Mouse (Mus musculus): Measurements from ENCODE around the gene Fgfr2.
"Not testable (repeated sequence)": the region's sequence is repeated elsewhere in the genome, so short reads cannot be mapped to it uniquely, and the experiment has no call there.

The Fgfr2 gene

GRCm38 (mm10) chr7:131054808-131055370, 2068.3 kb downstream of the Fgfr2 start:
- DNase-seq = peak; percentile 3

DNA sequence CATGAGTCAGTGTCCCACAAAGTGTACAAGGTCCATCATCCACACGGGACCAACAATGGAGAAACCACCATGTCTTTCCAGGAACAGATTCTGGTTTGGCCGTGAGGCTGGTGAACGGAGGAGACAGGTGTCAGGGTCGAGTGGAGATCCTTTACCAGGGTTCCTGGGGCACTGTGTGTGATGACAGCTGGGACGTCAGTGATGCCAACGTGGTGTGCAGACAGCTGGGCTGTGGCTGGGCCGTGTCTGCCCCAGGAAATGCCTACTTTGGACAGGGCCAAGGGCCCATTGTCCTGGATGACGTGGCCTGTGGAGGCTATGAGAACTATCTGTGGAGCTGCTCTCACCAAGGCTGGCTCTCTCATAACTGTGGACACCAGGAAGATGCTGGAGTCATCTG, 2073.3 kb downstream of the Fgfr2 start:
- DNase-seq = not testable (repeated sequence)

- not testable (repeated sequence) for DNase-seq
These were observed 2077.8 kb downstream of the Fgfr2 start for GRCm38 (mm10) chr7:131045258-131045835.

GRCm38 (mm10) chr7:131042657-131043056, 2080.5 kb downstream of the Fgfr2 start:
- no peak for DNase-seq

- DNase-seq = not testable (repeated sequence)
These were observed 2082.4 kb downstream of the Fgfr2 start for GRCm38 (mm10) chr7:131040760-131041159.

DNA sequence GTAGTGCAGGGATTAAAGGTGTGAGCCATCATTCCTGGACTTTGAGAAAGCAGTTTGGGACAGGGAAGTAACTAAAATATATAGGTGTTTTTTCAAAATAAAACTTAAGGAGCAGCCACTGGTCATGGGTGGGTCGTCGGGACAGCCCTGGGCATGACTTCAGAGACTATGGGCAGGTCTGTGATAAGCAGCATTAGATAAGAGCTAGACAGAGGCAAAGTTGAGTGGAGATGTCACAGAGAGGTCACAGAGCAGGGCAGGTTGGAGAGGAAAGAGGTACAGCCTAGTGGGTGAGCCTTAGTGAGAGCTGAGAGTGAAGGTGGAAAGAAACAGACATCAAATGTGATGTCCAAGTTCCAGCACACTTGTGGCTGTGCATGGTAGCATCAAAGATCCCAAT, 2086.1 kb downstream of the Fgfr2 start:
- no peak for DNase-seq

GRCm38 (mm10) chr7:131036396-131036795, 2086.8 kb downstream of the Fgfr2 start:
- no peak for DNase-seq

DNA sequence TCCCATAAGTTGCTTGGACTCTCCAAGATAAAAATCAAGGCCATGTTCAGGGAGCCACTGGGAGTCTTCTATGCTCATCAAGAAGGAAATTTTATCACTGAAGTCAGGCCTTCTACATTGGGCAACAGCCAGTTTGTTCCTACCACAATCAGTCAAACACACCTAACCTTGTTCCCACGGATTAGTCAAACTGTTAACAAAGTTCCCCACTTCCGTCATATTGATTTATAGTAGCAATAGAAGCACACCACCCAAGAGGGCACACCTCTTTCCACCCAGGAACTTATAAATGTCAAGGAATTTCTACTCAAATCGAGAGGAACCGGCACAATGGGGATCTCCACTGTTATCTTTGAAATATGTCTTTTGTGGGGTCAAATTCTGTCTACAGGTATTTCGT, 2091.4 kb downstream of the Fgfr2 start, which contains the start of gene Dmbt1:
Gene Dmbt1 (plus strand): TSS at position 299 of the 400 bp plus-strand sequence.
- DNase-seq = no peak

DNA sequence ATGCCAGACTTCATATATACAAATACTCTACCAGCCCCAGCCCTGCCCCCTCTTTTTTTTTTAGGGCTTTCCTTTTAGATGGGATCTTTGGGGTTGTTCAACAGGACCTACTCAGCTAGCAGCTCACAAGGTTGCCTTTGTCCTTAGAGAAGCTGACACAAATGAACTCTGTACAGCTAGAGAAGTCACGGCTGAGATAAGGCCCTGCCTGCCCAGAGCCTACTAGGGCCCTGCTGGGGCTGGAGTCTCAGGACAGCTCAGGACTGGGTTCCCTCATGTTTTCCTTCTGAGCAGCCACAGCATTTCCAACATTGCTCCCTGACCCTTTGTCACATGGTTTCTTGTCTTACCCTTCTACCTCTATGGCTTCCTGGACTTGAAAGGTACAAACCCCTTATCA, 2095.6 kb downstream of the Fgfr2 start:
- DNase-seq = no peak

DNA sequence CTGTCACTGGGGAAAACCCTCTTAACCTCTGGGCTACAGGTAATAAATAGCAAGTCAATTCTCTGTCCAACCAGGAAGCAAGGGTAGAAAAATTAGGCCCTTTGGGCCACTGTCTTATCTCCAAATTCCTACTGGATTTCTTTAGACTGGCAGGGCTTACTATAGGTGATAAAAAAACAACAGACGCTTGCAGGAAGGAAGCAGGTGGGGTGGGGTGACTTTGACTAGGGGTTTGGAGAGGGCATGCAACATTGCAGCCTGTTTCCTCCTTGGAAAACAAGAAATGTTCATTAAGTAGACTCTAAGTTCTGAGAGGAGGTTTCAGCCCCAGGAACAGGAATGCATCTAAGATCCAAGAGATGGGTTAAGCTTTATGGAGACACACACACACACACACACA, 2098.3 kb downstream of the Fgfr2 start:
- DNase-seq = no peak

- DNase-seq = no peak
These were observed 2104.0 kb downstream of the Fgfr2 start for GRCm38 (mm10) chr7:131019181-131019580.

DNA sequence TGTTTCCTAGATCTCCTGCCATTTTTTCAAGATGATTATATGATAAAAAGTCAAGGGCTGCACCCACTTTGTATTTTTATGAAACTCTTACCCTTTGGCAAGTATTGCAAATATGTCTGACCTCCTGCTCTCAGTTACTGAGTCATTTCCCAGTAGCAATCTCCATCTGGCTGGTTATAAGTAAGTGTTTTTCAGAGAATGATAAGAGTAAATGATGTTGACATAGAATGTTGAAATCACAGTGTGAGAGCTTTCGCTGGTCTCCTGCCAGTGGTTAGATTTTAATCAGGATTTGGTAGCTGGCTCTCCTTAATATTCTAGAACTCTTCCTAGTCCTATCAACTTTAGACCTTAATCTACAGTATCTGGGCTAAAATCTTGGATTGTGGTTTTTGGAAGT, 2111.2 kb downstream of the Fgfr2 start:
- DNase-seq = no peak

- DNase-seq = no peak
These were observed 2114.0 kb downstream of the Fgfr2 start for GRCm38 (mm10) chr7:131009178-131009577.

DNA sequence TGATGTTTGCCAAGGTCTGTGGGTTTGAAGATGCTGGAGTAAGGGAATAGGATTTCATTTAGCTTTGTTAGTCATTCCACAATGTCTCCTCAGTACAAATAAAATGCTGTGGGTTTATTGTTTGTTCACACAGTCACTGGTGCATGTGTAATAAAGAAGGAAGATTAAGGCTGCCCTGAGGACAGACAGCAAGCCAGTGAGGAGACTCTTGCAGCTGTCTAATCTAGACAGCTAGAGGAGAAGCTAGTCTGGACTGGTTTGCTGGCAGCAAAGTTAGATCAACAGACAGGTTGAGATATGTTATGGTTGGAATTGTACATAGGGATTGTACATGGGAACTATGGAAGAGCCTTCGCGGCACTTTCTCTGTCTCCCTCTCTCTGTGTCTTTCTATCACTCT, 2115.9 kb downstream of the Fgfr2 start:
- no peak for DNase-seq

DNA sequence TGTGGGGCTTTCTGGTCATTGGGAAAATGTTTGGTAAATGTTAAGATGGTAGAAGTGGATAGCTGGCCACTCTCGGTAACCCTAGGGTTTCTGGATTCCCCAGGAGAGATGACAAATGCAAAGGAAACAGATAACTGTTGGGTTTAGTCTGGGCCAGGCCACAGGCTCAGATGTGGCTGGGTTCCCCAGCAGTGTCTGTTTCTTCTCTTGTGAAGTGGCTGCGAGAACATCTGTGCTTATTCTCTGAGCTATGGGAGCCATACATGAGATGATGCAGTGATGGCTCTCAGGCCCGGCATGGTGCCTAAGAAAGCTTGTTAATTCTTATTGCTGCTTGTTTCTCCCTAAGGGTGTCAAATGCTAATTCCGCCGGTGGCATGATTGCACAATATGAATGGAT, 2119.1 kb downstream of the Fgfr2 start:
- no peak for DNase-seq

GRCm38 (mm10) chr7:131001976-131002726, 2121.0 kb downstream of the Fgfr2 start:
- no peak for DNase-seq

DNA sequence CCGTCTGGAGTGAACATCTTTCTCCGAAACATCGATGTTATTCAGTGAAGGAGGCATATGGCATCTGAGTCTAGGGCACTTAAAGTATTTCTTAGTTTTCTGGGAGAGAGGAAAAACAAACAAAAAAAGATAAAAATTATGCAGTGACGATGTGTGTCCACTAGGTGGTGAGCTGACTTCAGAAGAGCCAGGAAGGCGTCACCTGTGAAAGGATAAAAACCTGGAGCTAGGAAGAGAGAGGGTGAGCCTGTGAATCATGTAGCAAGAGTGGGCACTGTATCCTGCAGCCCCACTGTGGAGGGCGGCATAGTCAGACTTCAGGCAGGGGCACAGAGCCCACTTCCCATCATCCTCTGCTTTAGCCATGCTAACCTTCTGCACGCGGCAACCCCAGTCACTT, 2129.2 kb downstream of the Fgfr2 start:
- no peak for DNase-seq

DNA sequence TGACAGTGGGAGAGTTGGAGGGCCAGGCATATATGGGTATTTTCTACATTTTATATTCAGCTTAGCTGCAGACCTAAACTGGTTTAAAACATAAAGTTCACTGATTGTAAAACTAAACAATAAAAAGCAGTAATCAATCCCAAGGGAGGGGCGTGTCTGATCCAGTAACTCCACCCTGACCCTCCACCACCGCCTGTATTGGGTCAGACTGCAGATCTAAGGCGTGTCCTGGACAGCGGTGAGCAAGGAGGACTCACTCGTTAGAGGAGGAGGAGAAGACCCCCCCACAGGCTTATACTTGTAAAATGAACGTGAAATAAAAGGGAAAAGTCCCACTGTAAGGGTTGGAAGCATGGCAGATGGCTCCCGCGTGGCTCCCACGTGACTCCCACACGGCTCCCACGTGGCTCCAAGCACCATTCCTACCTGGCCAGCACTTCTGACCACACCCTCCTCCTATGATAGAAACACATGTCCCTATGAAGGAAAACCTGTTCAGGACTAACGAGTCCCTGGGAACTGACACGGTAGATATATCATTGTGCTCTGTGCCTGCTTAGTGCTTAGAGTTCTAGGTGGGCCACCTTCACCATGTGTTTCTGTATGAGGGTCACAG, 2131.9 kb downstream of the Fgfr2 start:
- DNase-seq = no peak

DNA sequence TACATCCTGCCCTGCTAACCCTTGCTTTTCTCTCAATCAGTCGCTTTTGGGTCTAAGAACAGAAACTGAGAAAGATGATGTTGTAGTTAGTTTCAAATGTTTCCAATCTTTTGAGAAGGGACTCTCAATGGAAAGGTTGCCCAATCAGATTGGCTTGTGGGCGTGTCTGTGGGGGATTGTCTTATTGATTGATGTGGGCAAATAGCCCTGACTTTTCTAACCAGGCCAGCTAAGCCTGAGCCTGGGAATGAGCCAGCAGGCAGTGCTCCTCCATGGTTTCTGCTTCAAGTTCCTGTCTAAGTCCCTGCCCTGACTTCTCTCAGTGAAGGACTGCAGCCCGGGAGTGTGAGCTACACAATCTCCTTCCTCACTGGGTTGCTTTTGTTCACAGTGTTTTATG, 2133.8 kb downstream of the Fgfr2 start:
- DNase-seq = no peak

DNA sequence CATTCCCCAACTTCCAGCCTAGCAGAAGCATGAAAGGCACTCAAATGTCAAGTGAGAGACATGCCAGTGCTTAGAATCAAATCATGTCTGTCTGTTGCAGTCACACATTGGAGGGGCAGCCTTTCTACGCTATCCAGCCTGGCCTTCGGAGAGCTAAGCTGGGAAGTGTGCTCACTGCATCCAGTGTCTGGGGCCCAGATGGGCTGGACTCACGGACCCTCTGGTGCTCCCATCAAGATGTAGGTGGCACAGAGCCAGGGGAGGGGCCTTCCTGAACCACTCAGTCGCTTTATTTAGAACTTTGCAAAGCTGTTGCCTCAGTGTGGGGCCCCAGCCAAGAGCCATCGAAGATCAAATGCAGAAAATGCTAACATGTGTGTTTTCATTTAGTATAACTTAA, 2135.0 kb downstream of the Fgfr2 start:
- DNase-seq = no peak

GRCm38 (mm10) chr7:130985716-130986115, 2137.4 kb downstream of the Fgfr2 start:
- DNase-seq = no peak

- no peak for DNase-seq
These were observed 2138.0 kb downstream of the Fgfr2 start for GRCm38 (mm10) chr7:130985193-130985592.

DNA sequence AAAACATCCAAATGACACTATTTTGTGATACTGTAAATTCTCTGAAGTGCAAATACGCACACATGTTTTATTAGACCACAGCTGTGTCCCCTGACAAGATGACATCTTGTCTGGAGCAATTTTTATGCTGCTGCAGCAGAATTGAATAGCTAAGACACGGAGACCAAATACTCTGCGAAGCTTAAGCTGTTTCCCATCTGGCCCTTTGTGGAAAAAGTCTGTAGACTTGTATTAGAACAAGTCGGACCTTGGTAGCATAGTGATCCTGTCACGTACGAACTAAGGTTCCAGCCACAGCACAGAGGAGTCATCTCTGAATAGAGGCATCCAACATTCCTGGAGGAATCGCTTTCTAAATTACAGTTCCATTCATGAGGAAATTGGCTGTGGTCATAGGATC, 2138.9 kb downstream of the Fgfr2 start:
- no peak for DNase-seq

DNA sequence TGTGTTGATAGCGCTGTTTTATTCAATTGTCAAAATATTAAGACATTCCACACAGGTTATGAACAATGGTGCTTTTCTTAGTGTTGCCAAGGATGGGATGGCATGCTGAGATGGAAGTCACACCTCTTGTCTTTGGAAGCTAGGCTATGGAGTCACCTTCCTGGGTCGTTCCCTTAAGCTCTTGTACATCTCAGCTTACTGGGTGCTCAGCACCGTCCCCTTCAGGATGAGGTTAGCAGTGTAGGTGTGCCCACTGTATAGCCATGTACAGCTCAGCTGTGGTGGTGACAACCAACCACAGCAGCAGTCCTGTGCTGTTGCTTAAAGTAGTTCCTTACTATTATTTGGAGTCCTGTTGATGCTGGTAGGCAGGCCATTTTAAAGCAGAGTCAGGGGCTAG, 2140.3 kb downstream of the Fgfr2 start:
- no peak for DNase-seq

Data from right cerebral cortex, adult 18-20 months (tissue).